Mouse (Mus musculus) liver, embryonic 14.5 days (tissue): ENCODE data around the gene Bnipl.

Experiments
- CTCF ChIP-seq: IDR thresholded peaks from 2 replicates; pipeline ENCODE4 v1.5.1; 2016; ENCODE audit warnings: antibody characterized with exemption, low read depth, control low read depth
- EP300 ChIP-seq: IDR thresholded peaks from 2 replicates; pipeline ENCODE4 v1.6.1; 2016; ENCODE audit warnings: antibody characterized with exemption, low read depth

DNA sequence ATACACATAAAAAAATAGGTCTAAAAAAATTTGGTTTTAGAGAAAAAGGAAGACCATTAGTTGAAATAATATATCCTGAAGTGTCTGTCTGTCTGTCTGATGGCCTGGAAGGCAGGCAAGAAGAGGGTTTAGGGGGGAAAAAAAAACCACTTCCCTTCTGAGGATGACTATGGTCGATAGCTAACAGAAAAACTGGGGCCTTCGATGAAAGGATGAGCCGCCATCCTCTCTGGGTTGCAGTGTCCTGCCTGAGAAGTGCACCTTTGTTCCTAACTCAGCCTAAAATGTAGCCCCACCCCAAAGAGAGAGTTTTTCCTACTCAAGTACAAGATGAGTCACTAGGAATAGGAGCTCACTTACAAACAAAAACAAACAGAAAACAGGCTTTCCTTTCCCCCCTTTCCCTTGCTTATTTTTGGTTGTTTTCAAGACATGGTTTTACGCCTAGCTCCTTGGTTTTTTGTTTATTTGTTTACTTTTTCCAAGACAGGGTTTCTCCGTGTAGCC is 25.5 kb upstream of the Bnipl start:
- TF ChIP-seq CTCF (no peak), EP300 (no peak)
